Mouse (Mus musculus): ENCODE measurements around the gene Stoml1.

DNA sequence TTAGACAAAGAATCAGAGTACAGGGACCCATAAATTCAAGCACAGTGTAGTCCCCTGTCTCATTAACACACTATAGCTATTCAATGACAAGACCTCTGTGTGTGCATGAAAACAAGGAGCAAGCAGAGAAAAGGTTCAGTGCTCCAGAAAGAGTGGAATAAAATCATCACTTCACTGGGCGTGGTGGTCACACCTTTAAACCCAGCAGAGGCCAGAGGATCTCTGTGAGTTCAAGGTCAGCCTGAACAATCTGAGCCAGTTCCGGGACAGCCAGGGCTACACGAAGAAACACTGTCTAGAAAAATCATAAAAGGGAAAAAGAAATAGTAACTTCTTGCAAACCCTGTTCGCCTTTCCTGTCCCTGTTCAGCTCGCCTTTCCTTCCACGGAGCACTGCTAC is 9.3 kb upstream of the Stoml1 start:
- TF ChIP-seq POLR2A (IDR thresholded peaks at IDR 0.05; ENCODE audit: low read depth, low read length) (no peak), CTCF (IDR thresholded peaks at IDR 0.05; ENCODE audit: extremely low read depth, insufficient read length, insufficient replicate concordance, low read depth, low read length) (no peak)
